Mouse (Mus musculus): ENCODE measurements at regions not wholly inside any gene's neighbourhood (a gene's known extent, or its start where the extent isn't known, plus 50 kb on each side); places are given as distances from the start of the nearest gene placed in this dataset.
A peak's percentile ranks its signal among the peaks of the same experiment; 100 is the strongest.

GRCm38 (mm10) chr12:106411075-106411474 is 401.0 kb downstream of the Vrk1 start:
- DNase-seq (ENCODE audit: low spot score) = no peak

- DNase-seq (ENCODE audit: low spot score) = no peak
These were observed 416.6 kb downstream of the Vrk1 start for GRCm38 (mm10) chr12:106426631-106427030.

DNA sequence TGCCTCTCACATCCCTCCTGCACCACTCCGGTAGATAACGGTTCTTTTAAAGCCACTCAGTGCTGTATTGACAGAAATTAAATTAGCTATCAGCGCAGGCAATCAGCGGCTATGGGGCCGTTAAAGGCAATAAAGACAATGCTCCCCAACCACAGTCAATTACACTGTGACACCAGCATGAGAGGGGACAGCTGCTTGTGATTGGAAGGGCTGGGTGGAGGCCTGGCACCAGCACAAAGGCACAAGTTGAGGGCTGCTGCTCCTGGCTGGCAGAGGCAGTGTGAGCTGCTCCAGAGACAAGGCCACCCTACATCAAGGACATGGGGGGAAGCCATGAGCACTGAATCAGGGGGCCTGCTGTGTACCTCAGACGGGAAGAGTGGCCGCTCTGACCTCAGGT is 420.0 kb downstream of the Vrk1 start:
- no peak for DNase-seq (ENCODE audit: low spot score)

DNA sequence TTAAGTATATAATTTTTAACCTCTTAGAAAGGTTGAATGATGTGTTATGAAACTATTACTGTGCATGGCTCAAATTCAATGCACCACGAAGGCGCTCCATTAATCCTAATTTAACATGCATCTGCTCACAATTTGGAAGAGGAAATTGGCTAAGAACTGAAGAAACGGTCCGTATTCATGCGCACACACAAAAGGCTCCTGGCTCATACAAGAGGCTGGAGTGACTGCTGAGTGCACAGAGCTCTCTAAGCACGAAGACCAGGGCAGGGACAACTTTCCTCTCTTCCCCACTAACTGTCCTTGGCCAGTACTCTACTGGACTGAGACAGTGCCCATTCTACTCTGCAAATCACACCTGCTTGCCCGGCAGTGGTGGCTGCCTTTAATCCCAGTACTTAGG is 435.1 kb downstream of the Vrk1 start:
- no peak for DNase-seq (ENCODE audit: low spot score)

DNA sequence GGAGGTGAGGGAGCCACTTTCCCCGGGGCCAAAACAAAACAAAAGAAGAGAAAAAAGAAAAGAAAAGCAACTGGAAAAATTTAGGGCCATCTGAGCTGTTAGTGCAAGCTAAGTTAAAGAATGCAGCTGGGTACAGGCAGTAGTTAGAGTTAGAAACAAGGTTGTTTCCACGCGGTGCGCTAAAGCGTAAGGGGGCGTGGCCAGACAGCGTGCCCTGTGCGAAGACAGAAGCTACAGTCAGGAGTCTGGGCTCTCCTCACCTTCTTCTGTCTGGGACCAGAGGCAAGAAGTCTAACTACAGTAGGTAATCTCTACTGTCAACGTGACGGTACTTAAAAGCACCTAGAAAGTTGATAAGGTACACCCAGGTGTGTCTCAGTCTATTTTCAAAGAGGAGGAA is 435.9 kb downstream of the Vrk1 start:
- DNase-seq (ENCODE audit: low spot score) = no peak

DNA sequence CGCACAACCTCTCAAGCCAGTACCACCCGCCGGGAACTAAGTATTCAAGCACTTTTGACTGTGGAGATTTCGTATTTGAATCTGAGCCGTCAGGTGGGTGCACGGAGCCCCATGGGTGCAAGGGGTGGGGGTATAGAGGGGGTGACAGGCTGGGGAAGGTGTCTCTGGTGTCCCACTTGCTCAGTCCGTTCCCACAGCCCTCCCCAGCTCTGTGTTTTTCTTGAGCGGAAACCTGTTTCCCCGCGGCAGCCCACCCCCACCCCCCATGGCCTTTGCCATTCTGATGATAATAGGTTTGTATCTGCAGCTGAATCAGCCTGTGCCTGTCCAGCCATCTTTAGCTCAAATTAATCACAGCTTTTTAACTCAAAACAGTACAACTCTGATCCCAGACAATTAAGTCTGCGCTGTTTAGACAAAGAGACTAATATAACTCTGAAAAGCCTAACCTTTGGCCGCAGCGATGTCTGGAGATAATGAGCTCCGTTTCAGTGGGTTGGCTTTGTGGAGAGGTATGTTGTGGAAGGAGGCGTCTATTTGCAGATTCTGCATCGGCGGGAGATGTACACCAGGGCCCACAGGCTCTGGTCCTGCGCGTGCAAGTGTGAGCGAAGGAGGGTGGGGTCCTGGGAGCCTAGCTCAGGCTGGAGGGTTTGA is 437.0 kb downstream of the Vrk1 start:
- no peak for DNase-seq (ENCODE audit: low spot score)

DNA sequence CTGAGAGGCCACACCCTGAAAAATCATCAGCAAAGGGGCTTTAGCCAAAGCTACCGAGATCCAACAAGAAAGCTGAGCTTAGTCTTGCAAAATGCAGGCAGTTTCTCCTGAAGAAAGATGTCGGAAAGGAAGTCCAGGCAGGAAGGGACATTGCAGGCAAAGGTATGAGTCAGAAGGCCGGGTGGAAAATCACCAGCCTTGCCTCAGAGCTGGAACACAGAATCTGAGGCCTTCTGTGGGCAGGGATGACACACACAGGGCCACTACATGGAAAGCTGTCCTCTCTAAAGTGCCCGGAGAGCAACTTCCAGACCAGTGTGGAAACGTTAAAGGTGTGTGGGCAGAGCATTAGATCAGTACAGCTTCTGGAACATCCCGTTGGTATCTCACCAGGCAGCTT is 438.5 kb downstream of the Vrk1 start:
- no peak for DNase-seq (ENCODE audit: low spot score)

- DNase-seq (ENCODE audit: low spot score) = no peak
These were observed 443.5 kb downstream of the Vrk1 start for GRCm38 (mm10) chr12:106453491-106453890.

GRCm38 (mm10) chr12:106458215-106458614 is 448.2 kb downstream of the Vrk1 start:
- DNase-seq (ENCODE audit: low spot score) = no peak

DNA sequence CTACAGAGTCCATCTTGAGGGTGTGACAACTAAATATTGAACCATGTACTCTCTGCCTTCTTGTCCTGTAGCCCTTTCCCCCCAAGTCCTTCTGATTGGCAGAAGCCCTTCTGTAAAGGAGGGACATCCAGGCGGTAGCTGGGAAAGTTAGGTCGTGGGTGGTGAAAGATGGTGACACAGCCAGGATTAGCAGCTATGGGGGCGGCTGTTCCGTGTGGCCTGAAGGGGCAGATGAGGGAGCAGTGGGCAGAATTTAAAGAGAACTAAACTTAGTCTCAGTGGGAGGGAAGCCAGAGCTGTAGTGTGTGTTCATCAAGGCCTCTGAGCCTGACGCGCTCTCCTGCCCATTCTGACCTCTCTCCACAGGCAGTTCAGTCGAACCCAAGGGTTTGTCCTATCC is 450.6 kb downstream of the Vrk1 start:
- DNase-seq (ENCODE audit: low spot score) = no peak

GRCm38 (mm10) chr12:106462281-106462680 is 452.3 kb downstream of the Vrk1 start:
- DNase-seq (ENCODE audit: low spot score) = no peak

DNA sequence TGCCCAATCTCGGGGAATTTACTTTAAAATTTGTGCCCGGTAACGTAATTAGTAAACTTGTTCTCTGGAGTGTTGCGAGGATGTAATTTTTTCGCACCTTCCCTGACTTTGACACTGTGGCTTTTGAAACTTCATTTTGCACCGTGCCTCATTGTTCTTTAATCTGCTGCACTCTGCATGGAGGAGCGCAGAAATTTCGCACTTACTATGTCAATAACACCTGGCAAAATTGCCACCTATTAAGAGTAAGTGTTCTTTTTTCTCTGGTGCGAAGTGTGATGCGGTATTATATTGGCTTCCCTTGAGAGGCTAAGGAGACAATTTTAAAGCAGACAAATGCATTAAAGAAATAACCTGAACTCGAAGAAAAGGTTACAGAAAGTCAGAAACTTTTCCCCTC is 454.7 kb downstream of the Vrk1 start:
- no peak for DNase-seq (ENCODE audit: low spot score)

- DNase-seq (ENCODE audit: low spot score) = peak; percentile 38
These were observed 458.3 kb downstream of the Vrk1 start for GRCm38 (mm10) chr12:106468173-106468860.

- DNase-seq (ENCODE audit: low spot score) = peak; percentile 48
These were observed 464.6 kb downstream of the Vrk1 start for GRCm38 (mm10) chr12:106474501-106475165.

DNA sequence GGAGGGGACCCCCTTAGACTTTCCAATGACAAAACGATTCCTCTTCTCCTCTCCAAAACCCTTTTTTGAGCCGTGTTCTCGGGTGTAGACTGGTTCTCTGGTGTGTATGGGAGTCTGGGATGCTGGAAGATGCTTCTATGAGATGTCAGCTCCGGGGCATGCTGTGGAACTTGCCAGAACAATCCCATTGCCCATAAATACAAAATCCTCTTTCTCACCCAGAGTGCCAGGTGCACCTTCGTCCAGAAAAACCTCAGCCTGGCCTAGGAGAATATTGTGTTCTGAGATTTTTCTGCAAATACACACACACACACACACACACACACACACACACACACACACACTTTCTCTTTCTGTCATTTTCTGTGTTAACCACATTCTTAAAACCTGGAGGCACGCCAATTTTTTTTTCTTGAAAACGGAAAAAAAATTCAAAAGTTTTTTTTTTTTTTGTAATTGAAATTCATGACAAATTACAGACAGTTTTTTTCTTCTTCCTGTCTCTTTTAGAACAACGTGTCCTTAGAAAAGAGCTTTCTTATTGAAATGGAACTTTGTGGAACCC is 465.5 kb downstream of the Vrk1 start:
- no peak for DNase-seq (ENCODE audit: low spot score)

DNA sequence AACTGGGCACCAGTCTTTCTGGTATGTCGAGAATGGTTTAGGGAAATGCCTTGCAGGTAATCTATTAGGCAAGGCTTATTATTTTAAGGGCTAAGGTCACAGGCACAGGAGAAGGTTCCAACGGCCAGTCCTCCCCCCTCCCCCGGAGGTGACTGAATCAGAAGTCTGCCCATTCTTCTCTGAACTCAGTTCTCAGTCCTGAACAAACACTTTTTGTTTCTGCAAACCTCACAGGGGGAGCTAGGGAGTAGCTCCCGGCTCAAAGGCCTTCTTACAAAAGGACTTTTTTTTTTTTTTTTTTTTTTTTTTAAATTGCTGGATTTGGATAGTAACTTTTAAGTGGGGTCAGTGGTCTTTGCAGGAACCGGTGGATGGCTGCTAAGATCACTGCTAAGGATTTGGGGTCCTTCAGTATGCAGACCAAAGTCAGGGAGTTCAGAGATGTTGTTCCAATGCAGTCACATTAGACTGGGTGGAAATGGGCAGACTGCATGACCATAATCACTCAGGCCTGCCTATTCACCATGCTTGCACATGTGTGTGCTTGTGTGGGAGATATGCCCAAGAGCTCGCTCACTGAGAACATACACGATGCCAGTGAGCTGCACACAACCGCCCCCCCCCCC is 467.1 kb downstream of the Vrk1 start:
- peak; percentile 70 for DNase-seq (ENCODE audit: low spot score)

- DNase-seq (ENCODE audit: low spot score) = no peak
These were observed 467.7 kb downstream of the Vrk1 start for GRCm38 (mm10) chr12:106477731-106478130.

- peak; percentile 61 for DNase-seq (ENCODE audit: low spot score)
These were observed 468.4 kb downstream of the Vrk1 start for GRCm38 (mm10) chr12:106478381-106478781.

- DNase-seq (ENCODE audit: low spot score) = peak; percentile 63
These were observed 469.2 kb downstream of the Vrk1 start for GRCm38 (mm10) chr12:106479067-106479877.

GRCm38 (mm10) chr12:106479878-106480194 is 469.8 kb downstream of the Vrk1 start:
- DNase-seq (ENCODE audit: low spot score) = no peak

DNA sequence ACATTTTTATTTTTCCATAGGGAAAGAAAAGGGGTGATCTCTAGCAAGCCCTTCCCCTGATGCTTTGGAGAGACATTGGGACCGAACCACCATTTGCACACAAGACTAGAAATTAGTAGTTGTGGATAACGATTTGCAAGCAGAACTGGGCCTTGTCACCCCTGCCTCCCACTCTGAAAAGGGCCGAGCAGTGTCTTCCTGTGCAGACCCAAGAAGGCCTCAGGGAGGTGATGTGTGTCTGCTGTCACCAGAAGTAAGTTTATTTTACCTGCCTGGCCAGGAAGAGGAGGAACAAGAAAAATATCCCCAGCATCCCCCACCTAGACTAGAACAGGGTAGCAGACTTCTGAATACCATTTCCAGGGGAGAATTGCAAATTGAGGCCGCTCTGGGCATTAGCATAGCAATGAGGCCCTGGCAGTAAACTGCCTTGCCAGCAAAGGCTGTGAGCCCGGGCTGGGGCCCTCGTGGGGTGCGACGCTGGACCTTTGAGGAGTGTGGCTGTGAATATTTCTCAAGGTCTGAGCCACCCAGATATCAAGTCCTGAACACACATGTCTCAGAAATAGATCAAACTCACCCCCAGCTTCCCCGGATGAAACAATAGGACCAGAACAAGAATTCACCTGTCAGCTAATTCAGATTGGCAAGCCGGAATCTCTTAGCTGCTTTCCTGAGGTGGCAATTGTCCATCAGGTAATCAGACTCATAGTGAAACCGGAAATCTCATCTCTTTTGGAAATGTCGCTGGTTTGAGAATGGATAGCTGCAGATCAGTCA is 470.4 kb downstream of the Vrk1 start:
- no peak for DNase-seq (ENCODE audit: low spot score)
